Mouse (Mus musculus) kidney, embryonic 14.5 days (tissue): ENCODE measurements around the gene Slc2a3. TPM values are rescaled to one million over a fixed set of nuclear protein-coding genes. Genes with fewer than 3 reads are reported as not detected.

Experiments used
- ATAC-seq: fragments of 200-750 bp; cut with Nextera tagmentation; 2 replicates; pipeline ENCODE4 v1.8.0; 2017; ENCODE audit warnings: moderate number of reproducible peaks, mild to moderate bottlenecking, moderate TSS enrichment, moderate library complexity; ENCODE audit not compliant: low FRiP score, low TSS enrichment
- H3K27ac ChIP-seq: fragments of 300-500 bp; sonication (generic); 2 replicates; pipeline ENCODE4 v1.5.1; 2014; ENCODE audit warnings: low read depth, mild to moderate bottlenecking, low read length, moderate library complexity, mixed read lengths
- H3K27me3 ChIP-seq: fragments of 300-500 bp; sonication (generic); 2 replicates; pipeline ENCODE4 v1.6.1; 2014; ENCODE audit warnings: mild to moderate bottlenecking, low read length; ENCODE audit not compliant: control insufficient read depth, insufficient read depth
- H3K36me3 ChIP-seq: fragments of 300-500 bp; sonication (generic); 2 replicates; pipeline ENCODE4 v1.6.1; 2014; ENCODE audit warnings: low read length, mixed read lengths; ENCODE audit not compliant: control insufficient read depth, insufficient read depth
- H3K4me1 ChIP-seq: fragments of 300-500 bp; sonication (generic); 2 replicates; pipeline ENCODE4 v1.6.1; 2014; ENCODE audit warnings: low read length, mixed read lengths; ENCODE audit not compliant: control insufficient read depth, insufficient read depth
- H3K4me2 ChIP-seq: fragments of 300-500 bp; sonication (generic); replicated peaks from 2 replicates; pipeline ENCODE4 v1.6.1; 2014; ENCODE audit warnings: low read depth, mild to moderate bottlenecking, low read length
- H3K4me3 ChIP-seq: fragments of 300-500 bp; sonication (generic); 2 replicates; pipeline ENCODE4 v1.5.1; 2014; ENCODE audit warnings: mild to moderate bottlenecking, low read length
- H3K9ac ChIP-seq: fragments of 300-500 bp; sonication (generic); 2 replicates; pipeline ENCODE4 v1.6.1; 2014; ENCODE audit warnings: low read depth, mild to moderate bottlenecking, low read length, moderate library complexity
- H3K9me3 ChIP-seq: fragments of 300-500 bp; sonication (generic); 2 replicates; pipeline ENCODE4 v1.6.1; 2016; ENCODE audit warnings: low read length; ENCODE audit not compliant: control insufficient read depth
- WGBS: fragments of 180-500 bp; shearing (Covaris S2); extraction: QIAGEN DNeasy Blood & Tissue Kit; methylation state at CpG from one replicate; pipeline ENCODE4 v1.1.7; 2014; 5-methylcytosine and 5-hydroxymethylcytosine counted together
- polyA plus RNA-seq: library from polyadenylated mRNA; unstranded; fragments of >200 nt; fragmentation: Nextera tagmentation; extraction: Ambion mirVana; gene quantifications from 2 replicates; pipeline ENCODE4 v1.2.1, GENCODE M21; 2014

The Slc2a3 gene
- polyA plus RNA-seq, 1 experiment from 2014 or later, result 5.8 TPM

GRCm38 (mm10) chr6:122784866-122785265 lies 16.6 kb downstream of the Slc2a3 start:
- H3K4me1 ChIP-seq, result no peaks in the 10 kb centered on the region
- no peak overlapping the region for H3K4me2 ChIP-seq
- no peak overlapping the region for H3K9ac ChIP-seq
- no peaks in the 10 kb centered on the region for H3K36me3 ChIP-seq
- 96% methylated on average over 3 of the region's 3 CpGs for WGBS
- ATAC-seq, result no peak
- H3K9me3 ChIP-seq, result no peaks in the 10 kb centered on the region
- H3K27me3 ChIP-seq, result no peaks in the 10 kb centered on the region
- no peak overlapping the region for H3K27ac ChIP-seq
- H3K4me3 ChIP-seq, result no peak overlapping the region

DNA sequence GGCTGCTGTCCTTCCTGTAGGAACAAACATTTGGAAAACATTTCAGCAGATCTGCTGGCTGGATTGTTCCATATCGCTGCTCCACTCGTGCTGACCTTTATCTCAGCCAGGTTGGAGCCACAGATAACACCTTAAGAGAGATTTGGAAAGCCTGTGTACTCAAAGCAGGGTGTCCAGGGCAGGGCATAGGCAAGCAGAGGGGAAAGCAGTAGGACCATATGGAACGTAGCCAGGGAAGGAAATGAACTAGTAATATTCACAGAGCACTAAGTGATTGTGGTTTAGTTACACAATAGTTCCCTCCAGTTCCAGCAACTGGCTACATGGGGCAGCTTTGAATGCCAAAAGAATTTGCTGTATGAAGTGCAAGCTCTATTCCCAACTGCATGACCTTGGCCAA lies 19.3 kb downstream of the Slc2a3 start:
- no peak overlapping the region for H3K4me2 ChIP-seq
- H3K36me3 ChIP-seq, result no peaks in the 10 kb centered on the region
- H3K9me3 ChIP-seq, result no peaks in the 10 kb centered on the region
- H3K4me3 ChIP-seq, result no peak overlapping the region
- no peaks in the 10 kb centered on the region for H3K27me3 ChIP-seq
- H3K27ac ChIP-seq, result no peak overlapping the region
- no peaks in the 10 kb centered on the region for H3K4me1 ChIP-seq
- ATAC-seq, result no peak
- no peak overlapping the region for H3K9ac ChIP-seq
- WGBS, result 61% methylated on average over 3 of the region's 3 CpGs

DNA sequence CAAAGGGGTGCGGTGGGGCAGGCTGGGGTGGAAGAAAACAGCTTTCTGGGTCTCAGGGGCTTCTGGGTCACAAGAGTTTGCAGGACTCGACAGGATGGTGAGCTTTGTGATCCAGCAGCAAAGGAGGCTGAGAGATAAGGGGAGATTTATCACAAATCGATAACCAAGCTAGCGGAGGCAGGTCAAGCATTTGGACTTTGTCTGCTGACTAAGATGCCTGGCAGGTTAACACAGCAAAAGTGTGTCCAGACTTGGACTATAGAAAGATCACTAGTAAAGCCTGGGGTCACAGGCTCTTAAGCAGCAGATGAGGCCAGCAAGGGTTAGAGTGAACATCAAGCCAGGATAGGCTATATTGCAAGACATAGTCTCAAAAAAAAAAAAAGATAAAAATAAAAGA lies 20.3 kb downstream of the Slc2a3 start:
- H3K4me2 ChIP-seq, result no peak overlapping the region
- H3K27me3 ChIP-seq, result no peaks in the 10 kb centered on the region
- H3K9me3 ChIP-seq, result no peaks in the 10 kb centered on the region
- 76% methylated on average over 4 of the region's 4 CpGs for WGBS
- no peak overlapping the region for H3K4me3 ChIP-seq
- H3K36me3 ChIP-seq, result no peaks in the 10 kb centered on the region
- ATAC-seq, result no peak
- no peak overlapping the region for H3K27ac ChIP-seq
- H3K4me1 ChIP-seq, result no peaks in the 10 kb centered on the region
- H3K9ac ChIP-seq, result no peak overlapping the region

GRCm38 (mm10) chr6:122779916-122780315 lies 21.5 kb downstream of the Slc2a3 start:
- Histone ChIP-seq H3K27me3 (no peaks in the 10 kb centered on the region), H3K4me3 (no peak overlapping the region), H3K9ac (no peak overlapping the region), H3K4me1 (no peaks in the 10 kb centered on the region), H3K9me3 (no peaks in the 10 kb centered on the region), H3K4me2 (no peak overlapping the region), H3K27ac (no peak overlapping the region), H3K36me3 (no peaks in the 10 kb centered on the region)
- no peak for ATAC-seq
- WGBS, result 65% methylated on average over 1 of the region's 1 CpGs

DNA sequence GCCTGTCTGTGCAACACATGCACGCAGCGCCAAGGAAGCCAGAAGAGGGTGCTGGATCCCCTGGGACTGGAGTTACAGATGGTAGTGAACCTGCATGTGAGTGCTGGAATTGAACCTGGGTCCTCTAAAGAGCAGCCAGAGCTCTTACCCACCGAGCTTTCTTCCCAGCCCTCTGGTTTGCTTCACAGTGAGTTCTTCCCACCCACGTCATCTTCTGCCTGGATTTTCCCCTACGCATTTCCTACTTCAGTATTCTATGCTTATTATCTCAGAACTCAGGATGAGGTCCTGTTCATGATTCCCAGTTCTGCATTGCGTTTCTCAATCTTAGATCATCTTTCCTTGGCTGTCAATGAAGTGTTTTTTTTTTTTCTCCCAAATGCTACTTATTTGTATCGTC lies 25.4 kb downstream of the Slc2a3 start:
- H3K9me3 ChIP-seq, result no peaks in the 10 kb centered on the region
- no peaks in the 10 kb centered on the region for H3K4me1 ChIP-seq
- no peak overlapping the region for H3K9ac ChIP-seq
- no peak overlapping the region for H3K27ac ChIP-seq
- no peak overlapping the region for H3K4me3 ChIP-seq
- 85% methylated on average over 7 of the region's 7 CpGs for WGBS
- no peak overlapping the region for H3K4me2 ChIP-seq
- H3K27me3 ChIP-seq, result no peaks in the 10 kb centered on the region
- no peak for ATAC-seq
- H3K36me3 ChIP-seq, result no peaks in the 10 kb centered on the region

GRCm38 (mm10) chr6:122774345-122774744 lies 27.1 kb downstream of the Slc2a3 start:
- no peak overlapping the region for H3K9ac ChIP-seq
- no peak for ATAC-seq

DNA sequence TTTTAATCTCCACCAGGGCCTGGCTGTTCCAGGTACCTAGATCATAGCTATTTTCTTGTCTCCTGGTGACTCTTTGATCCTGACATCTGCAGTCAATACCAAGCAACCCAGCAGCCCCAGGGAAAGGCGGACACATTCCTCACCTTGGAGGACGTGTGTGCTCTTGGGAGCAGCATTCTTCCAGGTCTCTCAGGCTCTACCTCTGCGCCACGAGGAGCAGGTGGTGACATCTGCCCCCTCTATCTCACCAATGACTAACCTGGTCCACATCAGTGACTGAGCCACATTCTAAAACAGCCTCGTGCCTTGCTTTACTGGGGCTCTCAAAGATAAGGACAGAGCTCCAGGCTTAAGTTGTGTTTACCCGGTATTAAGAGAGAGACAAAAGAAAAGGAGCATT lies 28.7 kb downstream of the Slc2a3 start:
- WGBS, result 54% methylated on average over 6 of the region's 6 CpGs
- H3K4me3 ChIP-seq, result no peak overlapping the region
- H3K9ac ChIP-seq, result no peak overlapping the region

More at GRCm38 (mm10) chr6:122774345-122774744, 27.1 kb downstream of the Slc2a3 start:
- H3K27ac ChIP-seq, result no peak overlapping the region
- no peak overlapping the region for H3K4me2 ChIP-seq
- no peaks in the 10 kb centered on the region for H3K27me3 ChIP-seq
- H3K9me3 ChIP-seq, result no peaks in the 10 kb centered on the region
- 85% methylated on average over 1 of the region's 1 CpGs for WGBS
- no peak overlapping the region for H3K4me3 ChIP-seq
- H3K36me3 ChIP-seq, result no peaks in the 10 kb centered on the region
- H3K4me1 ChIP-seq, result no peaks in the 10 kb centered on the region

DNA sequence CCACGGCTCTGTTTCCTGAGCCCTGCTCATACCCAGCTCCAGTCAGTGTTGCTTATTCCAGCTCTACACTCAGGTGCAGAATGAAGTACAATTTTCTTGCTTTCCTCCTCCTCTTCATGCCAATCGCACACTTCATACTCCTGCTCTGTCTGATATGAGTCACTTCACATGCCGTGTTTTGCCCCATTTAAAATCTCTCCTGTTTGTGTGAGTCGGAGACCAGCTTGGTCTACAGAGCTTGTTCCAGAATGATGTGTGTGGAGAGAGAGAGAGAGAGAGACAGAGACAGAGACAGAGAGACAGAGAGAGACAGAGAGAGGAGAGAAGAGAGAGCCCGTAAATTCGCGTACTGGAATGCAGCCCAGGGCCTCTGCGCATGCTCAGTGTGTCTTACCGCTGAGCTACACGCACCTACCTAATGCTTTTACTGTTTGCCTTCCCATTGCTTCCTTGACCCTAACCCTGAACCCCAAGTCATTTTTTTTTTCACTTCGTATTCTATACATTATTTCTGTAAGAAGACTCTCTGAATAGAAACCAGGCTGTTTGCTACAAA lies 30.6 kb downstream of the Slc2a3 start:
- Histone ChIP-seq H3K4me3 (no peak overlapping the region), H3K9me3 (no peaks in the 10 kb centered on the region), H3K36me3 (no peaks in the 10 kb centered on the region), H3K9ac (no peak overlapping the region), H3K27me3 (no peaks in the 10 kb centered on the region), H3K4me1 (no peaks in the 10 kb centered on the region), H3K4me2 (no peak overlapping the region), H3K27ac (no peak overlapping the region)
- no peak for ATAC-seq
- 90% methylated on average over 11 of the region's 11 CpGs for WGBS

More for the DNA sequence above, 28.7 kb downstream of the Slc2a3 start:
- Histone ChIP-seq H3K27ac (no peak overlapping the region), H3K4me2 (no peak overlapping the region), H3K4me1 (no peaks in the 10 kb centered on the region), H3K36me3 (no peaks in the 10 kb centered on the region), H3K9me3 (no peaks in the 10 kb centered on the region), H3K27me3 (no peaks in the 10 kb centered on the region)
- ATAC-seq, result no peak

- Histone ChIP-seq H3K9ac (no peak overlapping the region), H3K4me1 (0 out of 2 replicates have a peak, but pooled peaks cover under 1% of the 10 kb centered on the region), H3K4me3 (no peak overlapping the region), H3K9me3 (no peaks in the 10 kb centered on the region), H3K4me2 (no peak overlapping the region), H3K27me3 (0 out of 2 replicates have a peak, but pooled peaks cover 6% of the 10 kb centered on the region), H3K27ac (no peak overlapping the region), H3K36me3 (no peaks in the 10 kb centered on the region)
- WGBS, result 61% methylated on average over 10 of the region's 10 CpGs
- ATAC-seq, result no peak
These were observed 31.4 kb downstream of the Slc2a3 start for GRCm38 (mm10) chr6:122769771-122770759.
